Mouse (Mus musculus): ENCODE results near the gene Pcdh17. TPM values are rescaled to one million over a fixed set of nuclear protein-coding genes. Genes with fewer than 3 reads are reported as not detected.

Pcdh17 gene
- total RNA-seq, 2 experiments from 2014 or later = 0.69 to 0.83 TPM

DNA sequence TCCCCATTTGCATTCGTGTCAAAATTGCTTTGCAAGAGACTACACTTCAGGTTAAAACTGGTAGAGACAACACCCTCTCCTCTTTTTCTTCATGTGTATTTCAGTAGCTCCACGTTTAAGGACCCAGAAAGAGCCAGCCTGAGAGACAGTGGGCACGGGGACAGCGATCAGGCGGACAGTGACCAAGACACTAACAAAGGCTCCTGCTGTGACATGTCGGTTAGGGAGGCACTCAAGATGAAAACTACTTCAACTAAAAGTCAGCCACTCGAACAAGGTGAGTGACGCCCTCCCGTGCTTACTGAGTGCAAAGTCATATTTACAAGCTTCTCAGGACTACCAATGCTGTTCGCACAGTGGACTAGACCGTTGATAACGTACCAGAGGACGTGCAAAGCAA, 34.0 kb downstream of the Pcdh17 start:
- no peak for DNase-seq

DNA sequence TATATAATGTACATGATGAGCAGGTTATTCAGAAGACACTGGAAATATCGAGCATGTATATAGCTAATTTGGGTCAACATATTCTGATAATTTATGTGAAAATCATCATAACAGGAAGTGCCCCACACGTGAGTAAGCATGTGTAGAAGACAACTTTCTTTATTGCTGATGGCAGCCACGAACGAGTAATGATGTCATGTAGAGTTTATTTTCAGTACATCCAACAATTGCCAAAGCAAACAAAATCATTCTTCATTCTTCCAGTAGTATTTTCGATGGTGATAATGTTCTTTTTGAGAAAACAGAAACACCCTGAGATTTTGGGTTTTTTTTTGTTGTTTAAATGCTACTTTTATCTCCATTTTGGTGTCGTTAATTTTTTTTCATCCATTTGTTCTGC, 37.2 kb downstream of the Pcdh17 start:
- DNase-seq = no peak

DNA sequence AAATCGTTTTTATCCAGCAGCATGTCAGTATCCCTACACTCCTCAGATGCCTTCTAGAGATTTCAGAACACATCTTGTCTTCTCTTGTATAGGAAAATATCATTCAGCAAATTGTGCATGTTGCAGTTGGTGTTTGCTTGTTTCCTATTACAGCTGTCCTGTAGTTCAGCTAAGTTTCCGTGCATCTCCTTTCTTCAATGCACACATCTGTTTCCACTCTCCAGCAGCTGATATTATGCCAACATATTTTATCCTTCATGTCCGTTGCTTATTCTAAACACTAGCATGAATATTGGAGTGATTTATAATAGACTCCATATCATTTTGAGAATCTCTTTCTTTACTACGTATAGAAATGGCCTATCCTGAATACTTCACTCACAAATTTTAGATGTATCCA, 41.0 kb downstream of the Pcdh17 start:
- DNase-seq = no peak

DNA sequence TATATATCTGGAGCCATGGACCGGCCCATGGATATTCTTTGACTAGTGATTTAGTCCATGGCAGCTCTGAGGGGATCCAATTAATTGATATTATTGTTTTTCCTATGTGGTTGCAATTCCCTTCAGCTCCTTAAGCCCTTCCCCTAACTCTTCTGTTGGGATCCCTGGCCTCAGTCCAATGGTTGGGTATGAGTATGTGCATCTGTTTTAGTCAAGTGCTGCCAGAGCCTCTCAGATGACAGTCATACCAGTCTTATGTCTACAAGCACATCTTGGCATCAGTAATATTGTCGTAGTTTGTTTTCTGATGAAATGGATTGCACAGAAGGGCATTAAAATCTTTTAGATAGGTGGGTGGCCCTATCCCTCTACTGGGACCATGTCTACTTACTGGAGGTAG, 67.6 kb downstream of the Pcdh17 start:
- DNase-seq = no peak

DNA sequence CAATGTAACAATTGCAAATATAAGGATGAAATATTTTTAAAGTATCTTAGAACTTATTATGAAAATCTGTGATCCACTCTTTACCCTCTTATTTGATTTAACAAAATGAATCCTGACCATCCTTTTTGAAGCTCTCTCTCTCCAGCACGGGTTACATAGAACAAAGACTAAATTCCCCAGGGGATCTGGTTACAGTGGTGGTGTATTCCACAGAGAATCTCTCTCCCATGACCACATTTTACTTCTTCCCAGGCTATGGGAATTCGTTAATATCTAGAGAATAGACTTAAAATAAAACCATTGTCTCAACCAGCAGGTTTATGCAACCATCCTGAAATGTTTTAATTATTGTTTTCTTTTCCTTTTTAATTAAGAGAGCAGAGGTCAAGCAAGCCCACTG, 89.0 kb downstream of the Pcdh17 start:
- no peak for DNase-seq

DNA sequence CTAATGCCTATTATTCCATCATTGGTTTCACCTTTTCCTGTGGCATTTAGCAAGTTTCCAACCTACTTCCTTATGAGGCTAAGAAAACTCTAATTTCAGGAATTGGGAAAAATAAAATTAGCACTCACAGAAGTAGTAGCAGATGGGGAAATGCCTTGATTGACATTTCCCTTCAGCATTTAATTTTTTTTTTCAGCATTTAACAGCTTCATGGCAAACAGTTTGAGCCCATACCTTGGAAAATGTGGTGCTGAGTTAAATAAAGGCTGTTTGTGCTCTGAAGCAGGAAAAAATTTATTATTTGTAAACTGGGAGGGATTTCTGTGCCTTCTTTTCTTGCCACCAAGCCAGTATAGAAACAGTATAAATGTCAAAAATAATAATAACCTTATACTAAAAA, 91.9 kb downstream of the Pcdh17 start:
- no peak for DNase-seq

DNA sequence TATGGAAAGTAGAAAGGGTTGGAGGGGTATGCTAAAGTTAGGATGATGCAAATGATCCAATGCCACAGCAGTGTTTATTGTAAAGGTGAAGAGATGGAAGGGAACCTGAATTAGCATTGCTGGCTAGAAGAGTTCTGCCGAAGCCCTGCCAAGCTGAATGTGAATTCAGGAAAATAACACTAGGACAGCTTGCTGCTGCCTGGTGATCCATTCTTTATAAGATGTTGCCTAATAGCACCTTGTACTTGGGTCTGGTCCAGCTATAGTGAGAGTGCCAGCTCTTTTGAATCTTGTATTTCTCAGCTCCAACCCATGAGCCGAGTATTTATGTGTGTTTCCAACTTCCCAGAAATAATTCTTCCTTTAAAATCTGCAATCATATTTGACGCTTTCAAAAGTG, 98.5 kb downstream of the Pcdh17 start:
- no peak for DNase-seq

DNA sequence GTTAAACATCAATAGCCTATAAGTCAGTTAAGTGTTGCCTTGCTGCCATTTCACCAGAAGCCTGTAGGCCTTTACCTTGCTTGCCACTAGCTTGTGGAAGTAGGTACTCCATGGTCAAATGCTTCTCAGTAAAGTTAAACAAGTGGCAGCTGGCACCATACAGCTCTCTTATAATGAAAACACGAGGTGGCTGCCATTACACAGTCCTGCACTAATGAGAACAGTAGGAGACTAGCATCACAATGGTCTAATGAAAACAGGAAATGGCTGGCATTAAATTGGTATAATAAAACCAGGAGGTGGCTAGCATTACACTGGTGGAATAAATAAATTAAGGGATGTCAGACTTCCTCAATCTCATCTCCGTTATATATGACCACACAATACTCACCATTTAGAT, 102.6 kb downstream of the Pcdh17 start:
- DNase-seq = no peak

DNA sequence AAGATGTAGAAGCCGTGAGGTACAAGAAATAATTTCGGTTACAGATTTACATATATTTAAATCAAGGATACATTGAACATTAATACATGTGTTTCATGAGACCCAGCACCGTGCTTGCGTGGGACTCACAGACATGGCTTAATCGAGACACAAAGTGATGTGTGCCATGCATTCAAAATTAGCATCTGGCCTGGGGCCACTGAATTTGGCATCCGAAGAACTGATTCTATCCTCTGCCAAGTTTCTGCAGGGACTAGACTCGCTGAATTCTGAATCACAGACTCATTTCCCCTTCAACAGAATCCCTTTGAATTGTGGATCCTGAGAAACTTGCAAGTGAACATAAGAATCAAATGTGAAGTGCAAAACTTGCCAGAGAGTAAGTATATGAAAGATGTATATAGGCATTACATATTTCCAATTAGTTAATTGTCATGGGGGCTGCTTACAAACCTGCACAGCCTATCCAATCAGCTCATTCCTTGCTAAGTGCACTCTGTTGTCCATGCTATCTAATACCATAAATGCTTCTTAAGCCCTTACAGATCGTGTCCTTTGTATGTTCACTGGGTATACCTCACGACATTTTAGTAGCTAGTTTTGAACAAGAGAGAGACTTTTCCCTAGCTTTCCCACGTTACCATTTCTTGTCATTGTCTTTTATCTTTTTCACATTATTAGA, 104.3 kb downstream of the Pcdh17 start:
- no peak for DNase-seq

DNA sequence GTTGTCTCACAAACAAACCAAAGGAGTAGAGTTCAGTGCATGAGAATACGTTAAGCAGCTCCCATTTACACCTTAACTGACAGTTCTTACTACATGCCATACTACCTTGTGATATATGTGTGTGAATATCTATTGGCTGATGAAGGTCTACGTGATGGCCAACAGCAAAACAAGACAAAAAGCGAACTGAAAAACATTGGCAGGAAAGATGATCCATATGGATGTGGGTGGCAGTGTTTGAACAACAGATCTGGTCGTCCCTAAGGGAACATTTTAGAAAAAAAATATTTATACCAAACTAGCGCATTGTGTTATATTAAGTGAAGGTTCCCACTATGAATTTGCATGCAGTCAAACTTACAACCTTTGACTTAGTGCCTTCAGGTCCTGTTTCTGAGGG, 108.2 kb downstream of the Pcdh17 start:
- DNase-seq = no peak

DNA sequence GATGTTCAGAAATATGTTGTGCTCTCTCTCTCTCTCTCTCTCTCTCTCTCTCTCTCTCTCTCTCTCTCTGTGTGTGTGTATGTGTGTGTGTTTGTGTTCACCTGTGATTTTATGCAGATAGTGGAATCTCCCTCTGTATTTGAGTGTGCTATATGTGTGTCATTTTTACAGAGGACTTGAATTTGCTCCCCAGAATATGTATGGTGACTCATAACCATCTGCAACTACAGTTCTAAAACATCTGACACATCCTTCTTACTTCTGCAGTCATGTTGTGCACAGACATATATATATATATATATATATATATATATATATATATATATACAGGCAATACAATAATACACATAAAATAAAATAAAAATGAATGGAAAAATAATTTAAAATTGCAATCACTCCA, 127.7 kb downstream of the Pcdh17 start:
- no peak for DNase-seq
